Mouse (Mus musculus) adrenal gland, adult (tissue): ENCODE measurements at regions not wholly inside any gene's neighbourhood (a gene's known extent, or its start where the extent isn't known, plus 50 kb on each side); places are given as distances from the start of the nearest gene placed in this dataset.

Experiments
- DNase-seq, 2 experiments: peaks; one replicate each; pipeline ENCODE4 v3.0.0; 2022 to 2023; ENCODE audit warnings: low spot score in 1 of 2; ENCODE audit not compliant: inconsistent age in 2 of 2

- no peak for DNase-seq
Observed at GRCm38 (mm10) chr1:132820136-132820535, 59.9 kb upstream of the Lrrn2 start.

- no peak for DNase-seq
Observed at GRCm38 (mm10) chr1:132818296-132818695, 61.8 kb upstream of the Lrrn2 start.

GRCm38 (mm10) chr1:132817366-132817765, 62.7 kb upstream of the Lrrn2 start:
- peak in 1 of 2 experiments; percentile 33 for DNase-seq

- DNase-seq = no peak
Observed at GRCm38 (mm10) chr1:132805543-132805942, 63.9 kb upstream of the Nfasc start.

GRCm38 (mm10) chr1:132803842-132804241, 62.2 kb upstream of the Nfasc start:
- no peak for DNase-seq

GRCm38 (mm10) chr1:132802380-132802779, 60.8 kb upstream of the Nfasc start:
- peak; percentile 34 to 64 for DNase-seq

GRCm38 (mm10) chr1:132800285-132800684, 58.7 kb upstream of the Nfasc start:
- DNase-seq = peak in 1 of 2 experiments; percentile 28

- DNase-seq = peak in 1 of 2 experiments; percentile 74
Observed at GRCm38 (mm10) chr1:132799258-132799657, 57.7 kb upstream of the Nfasc start.

GRCm38 (mm10) chr1:132794462-132794861, 52.9 kb upstream of the Nfasc start:
- no peak for DNase-seq
